Mouse (Mus musculus) thymus, postnatal 14 days (tissue): ENCODE data around the gene Gjc3.

ENCODE experiments used
- DNase-seq: peaks from one replicate; pipeline ENCODE4 v3.0.0; 2021

Gene Gjc3

DNA sequence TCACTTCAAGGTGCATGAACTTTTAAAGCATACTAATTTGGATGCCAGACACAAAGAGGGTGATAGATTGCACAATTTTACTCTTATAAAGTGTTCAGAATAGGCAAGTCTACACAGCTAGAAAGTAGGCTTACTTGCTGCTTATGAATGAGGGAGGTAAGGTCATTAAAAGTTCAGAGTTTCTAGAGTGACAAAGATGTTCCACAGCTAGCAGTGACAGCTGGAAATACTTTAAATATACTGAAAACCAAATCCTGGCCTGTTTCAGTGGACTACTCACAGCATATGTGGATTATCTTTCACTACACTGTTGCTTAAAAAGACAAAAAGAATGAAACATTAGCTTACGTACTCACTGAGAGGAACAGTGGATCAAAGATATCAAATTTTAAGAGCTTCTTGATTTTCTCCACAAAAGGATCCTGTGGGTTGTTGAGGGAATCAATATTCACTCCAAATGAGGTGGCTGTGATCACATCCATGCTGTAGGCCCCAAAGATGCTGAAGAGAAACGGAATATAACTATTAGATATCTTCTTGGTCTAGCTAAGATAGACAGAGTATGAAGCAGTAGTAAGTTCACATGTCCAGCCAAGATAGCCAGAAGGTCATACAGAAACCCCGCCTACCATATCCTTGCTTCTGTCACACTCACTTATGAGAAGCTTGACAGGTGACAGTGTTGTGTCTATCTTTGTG lies 53.2 kb downstream of the Gjc3 start:
- no peak for DNase-seq
